Mouse (Mus musculus) granulocyte monocyte progenitor cell, adult 5-6 weeks (primary cell): ENCODE measurements around the gene Tmem211. TPM values are rescaled to one million over a fixed set of nuclear protein-coding genes. Genes with fewer than 3 reads are reported as not detected.
A peak's percentile ranks its signal among the peaks of the same experiment; 100 is the strongest.

Experiments
- ATAC-seq: replicated peaks from 2 replicates; pipeline ENCODE4 v1.8.0; 2016; ENCODE audit warnings: mild to moderate bottlenecking, moderate TSS enrichment, inconsistent platforms; ENCODE audit not compliant: poor library complexity, severe bottlenecking
- total RNA-seq, 2 experiments: library from RNA; stranded (forward) in 1 of 2; stranded (reverse) in 1 of 2; fragments of 200-712, 200-1000 nt in 1 of 2; fragments of >200 nt in 1 of 2; fragmentation: Nextera tagmentation in 1 of 2; gene quantifications; 2 replicates each; pipeline ENCODE4 v1.2.3; 2014 to 2017

The Tmem211 gene
- total RNA-seq, 2 experiments from 2014 or later = not detected

- no peak for ATAC-seq
Measured at GRCm38 (mm10) chr5:113268246-113268645, 41.5 kb downstream of the Tmem211 start.

GRCm38 (mm10) chr5:113270043-113270442, 43.3 kb downstream of the Tmem211 start:
- ATAC-seq = no peak

GRCm38 (mm10) chr5:113271207-113271811, 44.6 kb downstream of the Tmem211 start:
- ATAC-seq = no peak

- ATAC-seq = no peak
Measured at GRCm38 (mm10) chr5:113275839-113276238, 49.1 kb downstream of the Tmem211 start.

- ATAC-seq = no peak
Measured at GRCm38 (mm10) chr5:113280138-113280856, 53.6 kb downstream of the Tmem211 start.

- no peak for ATAC-seq
Measured at GRCm38 (mm10) chr5:113281557-113281956, 54.8 kb downstream of the Tmem211 start.

- peak; percentile 78 for ATAC-seq
Measured at GRCm38 (mm10) chr5:113283726-113284125, 57.0 kb downstream of the Tmem211 start.

GRCm38 (mm10) chr5:113285541-113285940, 58.8 kb downstream of the Tmem211 start:
- no peak for ATAC-seq

- ATAC-seq = no peak
Measured at GRCm38 (mm10) chr5:113286048-113286447, 59.3 kb downstream of the Tmem211 start.

GRCm38 (mm10) chr5:113286591-113287520, 60.1 kb downstream of the Tmem211 start:
- ATAC-seq = no peak

GRCm38 (mm10) chr5:113287762-113288161, 61.1 kb downstream of the Tmem211 start:
- no peak for ATAC-seq

GRCm38 (mm10) chr5:113288490-113288889, 61.8 kb downstream of the Tmem211 start:
- ATAC-seq = peak; percentile 62

Other genes starting within 250 kb of the Tmem211 start
- gene Grk3, start 211.1 kb upstream of the Tmem211 start, total RNA-seq (2014; fragmentation: Nextera tagmentation) = 30.8 and 39.1 TPM in 2 replicates
- 21.3 and 22.5 TPM in 2 replicates for gene Grk3, start 211.1 kb upstream of the Tmem211 start, total RNA-seq (2017)
- not detected in 2 replicates for gene Crybb2, start 156.8 kb upstream of the Tmem211 start, total RNA-seq (2014; fragmentation: Nextera tagmentation)
- gene Crybb2, start 156.8 kb upstream of the Tmem211 start, total RNA-seq (2017) = not detected in 2 replicates
- not detected in 2 replicates for gene Crybb3, start 145.3 kb upstream of the Tmem211 start, total RNA-seq (2014; fragmentation: Nextera tagmentation)
- not detected in 2 replicates for gene Crybb3, start 145.3 kb upstream of the Tmem211 start, total RNA-seq (2017)
- gene 2900026A02Rik, start 5.7 kb upstream of the Tmem211 start, total RNA-seq (2014; fragmentation: Nextera tagmentation) = 3.0 and 4.1 TPM in 2 replicates
- gene 2900026A02Rik, start 5.7 kb upstream of the Tmem211 start, total RNA-seq (2017) = 0.47 and 0.88 TPM in 2 replicates
- gene Sgsm1, start 83.9 kb downstream of the Tmem211 start, total RNA-seq (2014; fragmentation: Nextera tagmentation) = not detected in 2 replicates
- gene Sgsm1, start 83.9 kb downstream of the Tmem211 start, total RNA-seq (2017) = 0.22 TPM in 1 of 2 replicates, not detected in the other
- gene Aym1, start 130.4 kb downstream of the Tmem211 start, total RNA-seq (2014; fragmentation: Nextera tagmentation) = not detected in 2 replicates
- not detected in 2 replicates for gene Aym1, start 130.4 kb downstream of the Tmem211 start, total RNA-seq (2017)